Mouse (Mus musculus): ENCODE data around the gene Klrb1b.

DNA sequence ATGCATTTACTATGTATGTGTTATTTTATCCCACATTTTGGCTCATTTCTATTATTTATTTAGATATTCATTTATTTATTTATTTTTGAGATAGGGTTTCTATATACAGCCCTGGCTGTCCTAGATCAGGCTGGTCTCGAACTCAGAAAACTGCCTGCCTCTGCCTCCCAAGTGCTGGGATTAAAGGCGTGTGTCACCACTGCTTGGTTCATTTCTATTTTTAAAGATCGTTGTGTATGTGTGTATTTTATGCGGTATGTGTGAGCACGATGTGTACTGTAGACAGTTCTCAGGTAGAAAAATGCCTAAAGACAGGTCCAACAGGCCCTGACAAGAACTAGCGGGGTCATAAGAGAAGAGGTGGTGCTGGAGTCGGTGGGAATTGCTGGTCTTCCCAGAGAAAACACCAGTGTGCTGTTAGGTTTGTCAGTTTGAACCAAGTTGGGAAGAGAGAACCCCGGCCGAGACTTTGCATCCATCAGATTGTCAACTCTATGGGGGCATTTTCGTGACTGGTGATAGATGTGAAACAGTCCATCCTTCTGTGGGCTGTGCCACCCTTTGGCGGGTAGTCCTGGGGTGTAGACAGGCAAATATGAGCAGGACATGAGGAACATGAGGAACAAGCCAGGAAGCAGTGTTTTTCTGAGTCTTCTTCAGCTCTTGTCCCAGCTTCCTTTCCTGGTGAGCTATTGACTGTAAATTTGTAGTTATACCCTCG is 28.8 kb downstream of the Klrb1b start:
- TF ChIP-seq CTCF (IDR thresholded peaks at IDR 0.05; ENCODE audit: borderline replicate concordance, extremely low read depth, insufficient read depth, insufficient read length): no peak
- no peak for TF ChIP-seq POLR2A (IDR thresholded peaks at IDR 0.05; ENCODE audit: borderline replicate concordance, extremely low read depth, insufficient read depth, insufficient read length, poor library complexity, severe bottlenecking)
